Mouse (Mus musculus): ENCODE measurements around the gene Akt3.

Gene Akt3

DNA sequence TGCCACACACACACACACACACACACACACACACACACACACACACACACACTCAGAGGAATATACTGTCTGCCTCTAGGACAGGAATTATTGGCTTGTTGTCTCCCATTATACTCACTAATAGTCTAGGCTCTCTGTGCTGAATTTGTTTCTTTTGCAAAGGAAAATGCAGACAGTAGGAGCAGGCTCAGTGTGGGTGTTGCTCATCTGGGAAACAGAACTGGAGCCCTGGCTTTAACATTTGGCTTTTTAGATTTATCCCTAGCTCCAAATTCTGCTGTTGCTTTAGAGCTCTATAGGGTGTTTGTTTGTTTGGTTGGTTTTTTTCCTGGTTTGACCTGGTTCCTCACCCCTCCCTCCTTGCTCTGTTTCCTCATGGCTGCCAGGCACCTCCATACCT is 278.8 kb downstream of the Akt3 start:
- DNase-seq: no peak

GRCm38 (mm10) chr1:176973356-176974088 is 284.5 kb downstream of the Akt3 start:
- DNase-seq: no peak

DNA sequence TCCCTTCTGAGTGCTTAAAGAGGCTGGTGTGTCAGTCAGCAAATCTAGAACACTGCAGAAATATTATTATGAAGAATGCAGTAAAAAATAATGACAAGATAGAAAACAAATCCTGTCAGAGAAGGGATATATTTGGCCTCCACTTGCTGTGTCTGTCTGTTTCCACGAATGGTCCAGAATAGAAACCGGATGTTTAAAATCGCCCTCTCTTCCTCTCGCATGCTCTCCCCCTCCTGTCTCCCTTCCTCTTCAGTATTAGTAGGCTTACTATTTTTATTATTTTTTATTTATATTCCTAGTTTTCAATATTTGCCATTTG is 286.6 kb downstream of the Akt3 start:
- DNase-seq: no peak

GRCm38 (mm10) chr1:176970635-176971478 is 287.1 kb downstream of the Akt3 start:
- no peak for DNase-seq
